Mouse (Mus musculus) heart, adult 2 months (tissue): Measurements from ENCODE around the gene Flywch2. TPM values are rescaled to one million over a fixed set of nuclear protein-coding genes. Genes with fewer than 3 reads are reported as not detected.

Source experiments
- DNase-seq, 2 experiments: peaks; one replicate each; pipeline ENCODE4 v3.0.0; 2021
- H3K27ac ChIP-seq: fragments of 200-600 bp; 2 replicates; pipeline ENCODE4 v1.8.1; 2022
- H3K27me3 ChIP-seq: fragments of 200-500 bp; 2 replicates; pipeline ENCODE4 v1.6.1; 2012; ENCODE audit warnings: mild to moderate bottlenecking, low read length, inconsistent platforms, mixed read lengths; ENCODE audit not compliant: control insufficient read depth, insufficient read depth
- H3K36me3 ChIP-seq: fragments of 200-500 bp; 2 replicates; pipeline ENCODE4 v1.6.1; 2012; ENCODE audit warnings: low read length, inconsistent platforms; ENCODE audit not compliant: control insufficient read depth, insufficient read depth
- H3K4me1 ChIP-seq: fragments of 200-500 bp; 2 replicates; pipeline ENCODE4 v1.6.1; 2011; ENCODE audit warnings: low read length; ENCODE audit not compliant: control insufficient read depth, insufficient read depth
- H3K4me3 ChIP-seq: fragments of 200-600 bp; 2 replicates; pipeline ENCODE4 v1.8.1; 2022
- H3K79me2 ChIP-seq: fragments of 200-500 bp; replicated peaks from 2 replicates; pipeline ENCODE4 v1.6.1; 2012; ENCODE audit warnings: mild to moderate bottlenecking, inconsistent platforms, low read length, moderate library complexity, mixed read lengths; ENCODE audit not compliant: control insufficient read depth, insufficient read depth
- H3K9ac ChIP-seq: fragments of 200-500 bp; 2 replicates; pipeline ENCODE4 v1.6.1; 2012; ENCODE audit warnings: low read depth, mild to moderate bottlenecking, control low read depth, inconsistent platforms, low read length, mixed read lengths
- CTCF ChIP-seq: fragments of 200-600 bp; IDR thresholded peaks from 2 replicates; pipeline ENCODE4 v1.8.1; 2022; ENCODE audit warnings: antibody characterized with exemption, mild to moderate bottlenecking, moderate library complexity
- EP300 ChIP-seq: fragments of 200-500 bp; IDR thresholded peaks from 2 replicates; pipeline ENCODE4 v1.6.1; 2011; ENCODE audit warnings: low read depth, low read length, control low read depth; ENCODE audit not compliant: insufficient read depth
- POLR2A ChIP-seq: fragments of 200-500 bp; IDR thresholded peaks from 2 replicates; pipeline ENCODE4 v1.6.1; 2011; ENCODE audit warnings: mild to moderate bottlenecking, low read depth, low read length, control low read depth; ENCODE audit not compliant: insufficient read depth
- WGBS: fragments of 180-500 bp; shearing (Covaris S2); methylation state at CpG from one replicate; pipeline ENCODE4 v1.1.7; 2018; 5-methylcytosine and 5-hydroxymethylcytosine counted together
- intact Hi-C: fragments of 180-260 bp; cut with DNase I; formaldehyde crosslinking; loops from one replicate; pipeline ENCODE4 v1.15.1; 2025
- polyA plus RNA-seq: library from polyadenylated mRNA; depleted of rRNA; stranded (reverse); fragments of >200 nt; gene quantifications from 2 replicates; pipeline ENCODE4 v1.2.3, GENCODE M21; 2012
- total RNA-seq, 2 experiments: library from RNA; stranded (reverse); gene quantifications; 2 replicates each; pipeline ENCODE4 v1.2.3; 2021

Flywch2 gene
- total and polyA plus RNA-seq, 3 experiments: 0.27 to 1.5 (median 0.50) TPM

- H3K79me2 ChIP-seq: no peaks in the 10 kb centered on the region
- TF ChIP-seq POLR2A (no peak), EP300 (no peak), CTCF (no peak)
- H3K36me3 ChIP-seq: no peaks in the 10 kb centered on the region
- no peaks in the 10 kb centered on the region for H3K27me3 ChIP-seq
- H3K27ac ChIP-seq: no peak overlapping the region
- H3K4me3 ChIP-seq: no peak overlapping the region
- 69% methylated on average over 11 of the region's 11 CpGs for WGBS
- H3K4me1 ChIP-seq: no peaks in the 10 kb centered on the region
- DNase-seq: no peak
- H3K9ac ChIP-seq: no peak overlapping the region
- intact Hi-C loops: no loop called here
Observed at GRCm38 (mm10) chr17:23762976-23763375, 22.9 kb downstream of the Flywch2 start.

DNA sequence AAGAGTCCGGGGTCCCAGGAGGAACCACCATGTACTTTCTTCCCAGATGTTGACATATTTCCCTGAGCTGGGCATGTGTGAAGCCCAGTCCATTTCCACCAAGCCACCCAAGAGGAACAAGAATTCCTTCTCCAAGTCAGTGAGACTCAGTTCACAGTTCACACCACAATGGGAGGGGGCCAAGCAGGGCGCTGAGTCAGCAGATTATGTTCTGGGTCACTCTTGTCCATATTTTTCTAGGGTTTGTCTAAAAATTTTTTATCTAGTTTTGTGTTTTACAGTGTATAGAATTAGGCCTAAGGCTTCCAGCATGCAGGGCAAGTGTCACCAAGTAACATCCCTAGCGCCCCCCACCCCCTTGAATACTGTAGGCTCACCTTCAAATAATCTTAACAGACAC, 24.7 kb downstream of the Flywch2 start:
- H3K9ac ChIP-seq: no peak overlapping the region
- no peak overlapping the region for H3K27ac ChIP-seq
- no peaks in the 10 kb centered on the region for H3K27me3 ChIP-seq
- TF ChIP-seq POLR2A: no peak
- TF ChIP-seq CTCF: no peak
- no peak for DNase-seq
- no peaks in the 10 kb centered on the region for H3K79me2 ChIP-seq
- H3K4me3 ChIP-seq: no peak overlapping the region
- intact Hi-C loops: no loop called here
- H3K36me3 ChIP-seq: no peaks in the 10 kb centered on the region
- H3K4me1 ChIP-seq: no peaks in the 10 kb centered on the region
- WGBS: 96% methylated on average over 3 of the region's 3 CpGs

GRCm38 (mm10) chr17:23760231-23760630, 25.6 kb downstream of the Flywch2 start:
- no peak overlapping the region for H3K27ac ChIP-seq
- H3K4me1 ChIP-seq: no peaks in the 10 kb centered on the region
- H3K4me3 ChIP-seq: no peak overlapping the region
- H3K36me3 ChIP-seq: no peaks in the 10 kb centered on the region
- 91% methylated on average over 9 of the region's 9 CpGs for WGBS
- TF ChIP-seq EP300: no peak
- no peaks in the 10 kb centered on the region for H3K27me3 ChIP-seq
- no peak overlapping the region for H3K9ac ChIP-seq
- H3K79me2 ChIP-seq: no peaks in the 10 kb centered on the region
- no peak for DNase-seq
- intact Hi-C loops: no loop called here

GRCm38 (mm10) chr17:23758801-23759200, 27.1 kb downstream of the Flywch2 start:
- H3K27ac ChIP-seq: no peak overlapping the region
- 92% methylated on average over 8 of the region's 8 CpGs for whole genome bisulfite sequencing
- intact Hi-C loops: no loop called here
- no peaks in the 10 kb centered on the region for H3K36me3 ChIP-seq
- H3K27me3 ChIP-seq: no peaks in the 10 kb centered on the region
- no peak overlapping the region for H3K4me3 ChIP-seq
- TF ChIP-seq EP300: no peak
- TF ChIP-seq POLR2A: no peak
- TF ChIP-seq CTCF: no peak
- no peak for DNase-seq
- H3K4me1 ChIP-seq: no peaks in the 10 kb centered on the region
- H3K79me2 ChIP-seq: no peaks in the 10 kb centered on the region
- no peak overlapping the region for H3K9ac ChIP-seq

- no peaks in the 10 kb centered on the region for H3K36me3 ChIP-seq
Observed at GRCm38 (mm10) chr17:23757581-23757980, 28.3 kb downstream of the Flywch2 start.

DNA sequence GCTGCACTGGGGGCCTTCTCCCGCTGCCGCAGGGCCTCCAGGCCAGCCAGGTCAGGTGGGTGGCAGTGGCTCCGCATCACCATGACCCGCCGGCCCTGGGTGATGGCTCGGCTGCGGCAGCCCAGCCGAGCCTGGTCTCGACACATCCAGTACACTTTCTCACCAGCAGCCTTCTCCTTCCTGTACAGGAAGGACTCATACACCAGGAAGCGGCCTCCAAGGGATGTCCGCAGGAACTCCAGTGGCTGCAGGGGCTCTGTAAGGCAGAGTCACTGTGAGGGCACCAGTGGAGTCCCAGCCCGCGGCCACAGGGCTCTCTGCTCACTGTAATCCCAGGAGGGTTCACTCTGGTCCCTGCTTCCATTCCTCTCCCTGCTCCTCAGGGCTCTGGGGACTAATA, 30.2 kb downstream of the Flywch2 start:
- no peak overlapping the region; the same call in 1 of the 2 replicates for H3K4me3 ChIP-seq
- H3K27ac ChIP-seq: peak overlapping the region; percentile 70
- intact Hi-C loops: no loop called here
- H3K27me3 ChIP-seq: no peaks in the 10 kb centered on the region
- 49% methylated on average over 13 of the region's 13 CpGs for WGBS
- no peaks in the 10 kb centered on the region for H3K4me1 ChIP-seq
- no peaks in the 10 kb centered on the region for H3K79me2 ChIP-seq
- TF ChIP-seq CTCF (no peak), EP300 (no peak), POLR2A (0 out of 2 replicates have a peak, but pooled peaks have one; percentile 20)
- peak overlapping the region; percentile 17; the same call in 1 of the 2 replicates for H3K9ac ChIP-seq
- DNase-seq: peak in 1 of 2 experiments; percentile 39
- no peaks in the 10 kb centered on the region for H3K36me3 ChIP-seq

More at GRCm38 (mm10) chr17:23757581-23757980, 28.3 kb downstream of the Flywch2 start:
- DNase-seq: no peak
- H3K4me1 ChIP-seq: no peaks in the 10 kb centered on the region
- H3K27ac ChIP-seq: no peak overlapping the region
- no peak overlapping the region for H3K4me3 ChIP-seq
- TF ChIP-seq POLR2A (no peak), EP300 (no peak), CTCF (no peak)
- intact Hi-C loops: no loop called here
- H3K79me2 ChIP-seq: no peaks in the 10 kb centered on the region
- no peaks in the 10 kb centered on the region for H3K27me3 ChIP-seq
- no peak overlapping the region for H3K9ac ChIP-seq
- 93% methylated on average over 9 of the region's 9 CpGs for WGBS
